Mouse (Mus musculus): ENCODE results near the gene Plvap. TPM values are rescaled to one million over a fixed set of nuclear protein-coding genes. Genes with fewer than 3 reads are reported as not detected.

Gene Plvap
- total and polyA plus RNA-seq, 3 experiments = 11.7 to 20.4 TPM; not detected in 1

DNA sequence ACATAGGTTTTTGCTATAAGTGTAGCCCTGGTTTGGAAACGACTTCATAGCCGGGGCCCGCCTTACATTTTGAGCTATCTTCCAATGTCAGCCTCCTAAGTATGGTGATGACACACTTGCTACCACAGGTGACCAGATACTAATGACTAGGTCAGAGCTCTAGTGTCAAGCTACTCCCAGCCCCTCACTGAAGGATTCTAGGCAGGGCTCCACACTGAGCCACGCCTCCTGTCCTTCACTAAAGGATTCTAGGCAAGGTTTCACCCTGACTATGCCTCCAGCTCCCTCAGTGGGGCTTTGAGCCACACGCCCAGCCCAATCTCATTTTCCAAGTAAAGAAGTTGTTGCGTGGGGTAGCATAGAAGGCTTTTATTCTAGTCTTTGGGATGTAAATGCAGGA is 50.8 kb downstream of the Plvap start:
- no peak overlapping the region for H3K9ac ChIP-seq (ENCODE audit: control insufficient read depth, low read depth, low read length, poor library complexity, severe bottlenecking)
- H3K79me2 ChIP-seq (ENCODE audit: control insufficient read depth, insufficient read depth, low read length, poor library complexity) = peaks cover 7% of the 10 kb centered on the region; the same call in 1 of the 2 replicates
- peaks cover 0 to 5% of the 10 kb centered on the region in 2 experiments; a peak in 1 of 4 replicates for H3K36me3 ChIP-seq (ENCODE audit: control insufficient read depth in 1 of 2, insufficient read depth in 2 of 2, low read length in 2 of 2)
- peaks cover 0 to 6% of the 10 kb centered on the region in 2 experiments; a peak in 1 of 4 replicates for H3K4me1 ChIP-seq (ENCODE audit: control insufficient read depth in 1 of 2, insufficient read depth in 2 of 2, low read length in 2 of 2)
- TF ChIP-seq NRF1 (IDR thresholded peaks at IDR 0.05; ENCODE audit: insufficient read depth, low read depth, low read length, poor library complexity, severe bottlenecking) (no peak), MAZ (IDR thresholded peaks at IDR 0.05; ENCODE audit: low read depth, low read length) (no peak), JUND (IDR thresholded peaks at IDR 0.05; ENCODE audit: low read depth, low read length) (no peak), MYC (IDR thresholded peaks at IDR 0.05; ENCODE audit: low read depth, low read length) (no peak), KAT2A (conservative IDR thresholded peaks at IDR 0.05; ENCODE audit: low read depth, low read length) (no peak), ETS1 (IDR thresholded peaks at IDR 0.05; ENCODE audit: low read depth, low read length) (no peak), CHD2 (IDR thresholded peaks at IDR 0.05; ENCODE audit: low read length) (no peak), ELF1 (IDR thresholded peaks at IDR 0.05; ENCODE audit: low read depth, low read length) (no peak), MAX (IDR thresholded peaks at IDR 0.05; ENCODE audit: low read length) (no peak), CTCF (IDR thresholded peaks at IDR 0.05 in 2 of 3, conservative IDR thresholded peaks at IDR 0.05 in 1 of 3; ENCODE audit: control insufficient read depth in 1 of 3, insufficient read depth in 1 of 3, low read depth in 2 of 3, low read length in 3 of 3, poor library complexity in 1 of 3, severe bottlenecking in 1 of 3) (no peak)
- DNase-seq (ENCODE audit: low read depth, low spot score) = no peak
- no peak overlapping the region for H3K27ac ChIP-seq (ENCODE audit: control insufficient read depth, low read depth, low read length)
- no peaks in the 10 kb centered on the region for H3K9me3 ChIP-seq (replicated peaks; ENCODE audit: insufficient read depth, low read length)
- no peaks in the 10 kb centered on the region for H3K27me3 ChIP-seq (ENCODE audit: control insufficient read depth in 1 of 2, insufficient read depth in 2 of 2, low read length in 2 of 2)
- H3K4me3 ChIP-seq (ENCODE audit: control insufficient read depth in 1 of 2, insufficient read depth in 1 of 2, low read depth in 2 of 2, low read length in 2 of 2) = no peak overlapping the region

- DNase-seq (ENCODE audit: low read depth, low spot score) = no peak
- TF ChIP-seq MAZ (IDR thresholded peaks at IDR 0.05; ENCODE audit: low read depth, low read length) = no peak
- no peak for TF ChIP-seq E2F4 (IDR thresholded peaks at IDR 0.05; ENCODE audit: borderline replicate concordance, low read depth, low read length)
- TF ChIP-seq TCF12 (IDR thresholded peaks at IDR 0.05; ENCODE audit: low read depth, low read length) = no peak
- TF ChIP-seq RAD21 (IDR thresholded peaks at IDR 0.05; ENCODE audit: low read depth, low read length) = no peak
- TF ChIP-seq NRF1 (IDR thresholded peaks at IDR 0.05; ENCODE audit: insufficient read depth, low read depth, low read length, poor library complexity, severe bottlenecking) = no peak
- TF ChIP-seq HCFC1 (IDR thresholded peaks at IDR 0.05; ENCODE audit: low read depth, low read length) = no peak
- no peak for TF ChIP-seq NELFE (IDR thresholded peaks at IDR 0.05; ENCODE audit: low read depth, low read length)
- TF ChIP-seq SIN3A (IDR thresholded peaks at IDR 0.05; ENCODE audit: low read length) = no peak
- no peak for TF ChIP-seq MYB (IDR thresholded peaks at IDR 0.05; ENCODE audit: low read depth, low read length)
- no peak for TF ChIP-seq USF2 (IDR thresholded peaks at IDR 0.05; ENCODE audit: borderline replicate concordance in 1 of 2, insufficient read depth in 1 of 2, low read depth in 1 of 2, low read length in 2 of 2)
- TF ChIP-seq CHD2 (IDR thresholded peaks at IDR 0.05; ENCODE audit: low read length) = no peak
- no peak for TF ChIP-seq KAT2A (conservative IDR thresholded peaks at IDR 0.05; ENCODE audit: low read depth, low read length)
- no peak for TF ChIP-seq SMC3 (IDR thresholded peaks at IDR 0.05; ENCODE audit: low read depth, low read length)
- Histone ChIP-seq H3K9ac (ENCODE audit: control insufficient read depth, low read depth, low read length, poor library complexity, severe bottlenecking) (no peak overlapping the region), H3K4me1 (ENCODE audit: control insufficient read depth in 1 of 2, insufficient read depth in 2 of 2, low read length in 2 of 2) (peaks cover 0 to 3% of the 10 kb centered on the region in 2 experiments; a peak in 1 of 4 replicates), H3K79me2 (ENCODE audit: control insufficient read depth, insufficient read depth, low read length, poor library complexity) (no peaks in the 10 kb centered on the region), H3K27ac (ENCODE audit: control insufficient read depth, low read depth, low read length) (no peak overlapping the region), H3K27me3 (ENCODE audit: control insufficient read depth in 1 of 2, insufficient read depth in 2 of 2, low read length in 2 of 2) (no peaks in the 10 kb centered on the region), H3K36me3 (ENCODE audit: control insufficient read depth in 1 of 2, insufficient read depth in 2 of 2, low read length in 2 of 2) (0 out of 4 replicates have a peak, but pooled peaks cover 0 to 2% of the 10 kb centered on the region in 2 experiments), H3K4me3 (ENCODE audit: control insufficient read depth in 1 of 2, insufficient read depth in 1 of 2, low read depth in 2 of 2, low read length in 2 of 2) (no peak overlapping the region), H3K9me3 (replicated peaks; ENCODE audit: insufficient read depth, low read length) (no peaks in the 10 kb centered on the region)
Measured at GRCm38 (mm10) chr8:71457659-71458270, 53.8 kb downstream of the Plvap start.

All from MEL (cell line).